Mouse (Mus musculus): Measurements from ENCODE around the gene Tescl.

Gene Tescl

GRCm38 (mm10) chr7:24333304-24333986 is at the start of gene Tescl:
Gene Tescl, minus strand, starts transcription at chr7:24333936.
- no peak for DNase-seq (ENCODE audit: low spot score)

GRCm38 (mm10) chr7:24382730-24383372 is 49.1 kb upstream of the Tescl start:
- no peak for DNase-seq (ENCODE audit: low spot score)

GRCm38 (mm10) chr7:24380370-24380769 is 46.6 kb upstream of the Tescl start:
- DNase-seq (ENCODE audit: low spot score): no peak

- DNase-seq (ENCODE audit: low spot score): no peak
Measured at GRCm38 (mm10) chr7:24379934-24380333, 46.2 kb upstream of the Tescl start.

GRCm38 (mm10) chr7:24378049-24378701 is 44.4 kb upstream of the Tescl start:
- no peak for DNase-seq (ENCODE audit: low spot score)

- DNase-seq (ENCODE audit: low spot score): no peak
Measured at GRCm38 (mm10) chr7:24377091-24377865, 43.5 kb upstream of the Tescl start.

GRCm38 (mm10) chr7:24376456-24376855 is 42.7 kb upstream of the Tescl start:
- no peak for DNase-seq (ENCODE audit: low spot score)

- no peak for DNase-seq (ENCODE audit: low spot score)
Measured at GRCm38 (mm10) chr7:24373538-24374379, 40.0 kb upstream of the Tescl start.

- DNase-seq (ENCODE audit: low spot score): no peak
Measured at GRCm38 (mm10) chr7:24372786-24373185, 39.0 kb upstream of the Tescl start.

GRCm38 (mm10) chr7:24372300-24372699 is 38.6 kb upstream of the Tescl start:
- DNase-seq (ENCODE audit: low spot score): no peak

GRCm38 (mm10) chr7:24371809-24372145 is 38.0 kb upstream of the Tescl start:
- DNase-seq (ENCODE audit: low spot score): no peak

- DNase-seq (ENCODE audit: low spot score): no peak
Measured at GRCm38 (mm10) chr7:24371012-24371808, 37.5 kb upstream of the Tescl start.

- DNase-seq (ENCODE audit: low spot score): no peak
Measured at GRCm38 (mm10) chr7:24369731-24370541, 36.2 kb upstream of the Tescl start, which contains the start of gene Kcnn4. Gene Kcnn4, plus strand, starts transcription at chr7:24370263.

GRCm38 (mm10) chr7:24368946-24369345 is 35.2 kb upstream of the Tescl start:
- no peak for DNase-seq (ENCODE audit: low spot score)

GRCm38 (mm10) chr7:24368226-24368625 is 34.5 kb upstream of the Tescl start:
- no peak for DNase-seq (ENCODE audit: low spot score)

- no peak for DNase-seq (ENCODE audit: low spot score)
Measured at GRCm38 (mm10) chr7:24366716-24367632, 33.2 kb upstream of the Tescl start.

GRCm38 (mm10) chr7:24365258-24366014 is 31.7 kb upstream of the Tescl start:
- DNase-seq (ENCODE audit: low spot score): no peak

- peak; percentile 87 for DNase-seq (ENCODE audit: low spot score)
Measured at GRCm38 (mm10) chr7:24364827-24365226, 31.1 kb upstream of the Tescl start.

Measured in urinary bladder, postnatal 25 days (tissue).